Mouse (Mus musculus): Measurements from ENCODE around the gene Rft1.

- TF ChIP-seq CTCF (IDR thresholded peaks at IDR 0.05; ENCODE audit: low read depth, low read length) (no peak), POLR2A (IDR thresholded peaks at IDR 0.05; ENCODE audit: insufficient read depth, low read length) (no peak), EP300 (IDR thresholded peaks at IDR 0.05; ENCODE audit: insufficient read depth, low read depth, low read length) (no peak)
Measured at GRCm38 (mm10) chr14:30719514-30719913, 65.4 kb downstream of the Rft1 start.

Data from ES-Bruce4 (cell line).